Comparison of ENCODE assay signal across 9 mouse cellular contexts in the genomic region with DNA sequence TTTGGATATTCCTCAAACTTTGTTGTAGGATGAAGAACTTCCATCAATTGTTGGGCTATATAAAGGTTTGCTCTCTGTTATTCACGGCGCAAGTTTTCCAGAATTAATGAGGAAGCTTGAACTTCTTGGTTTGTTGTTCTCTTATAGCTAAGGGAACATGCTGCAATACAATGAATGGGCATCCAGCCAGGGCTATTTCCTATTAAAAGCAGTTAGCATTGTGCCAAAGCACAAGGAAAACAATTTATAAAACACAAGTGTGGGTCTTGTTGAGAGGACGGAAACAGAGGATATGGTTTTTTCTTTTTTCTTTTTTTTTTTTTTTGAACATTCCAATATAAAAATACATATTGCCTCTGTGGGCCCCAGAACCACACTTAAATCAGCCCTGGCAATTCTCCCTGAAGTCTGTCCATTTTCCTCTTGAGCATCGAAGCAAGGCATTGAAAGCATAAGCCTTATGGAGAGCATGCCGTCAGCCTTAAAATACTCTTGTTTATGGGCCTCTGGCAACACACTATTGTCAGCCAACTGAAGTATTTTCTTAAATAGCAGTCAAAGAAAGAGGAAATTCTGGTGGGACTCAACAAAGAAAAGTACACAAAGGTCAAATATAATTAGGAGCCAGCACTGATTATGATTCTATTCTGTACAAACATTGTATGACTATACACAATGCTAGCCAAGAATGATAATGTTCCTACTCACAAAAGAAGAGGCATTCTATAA.
DNase-seq lines count a peak whose midpoint lies in the region; ATAC-seq and TF ChIP-seq lines count a peak whose summit lies in the region.
"Had no signal": no experiment of that assay in that cellular context is flagged by ENCODE, and none has a peak within 500 bp of the region (broad histone marks: within the 10 kb centered on the region; RNA-seq: fewer than 3 reads in every experiment).

No protein-coding gene starts in this region.

- no peak overlapping the region for H3K9ac ChIP-seq in kidney, embryonic 15.5 days
- H3K9ac ChIP-seq in lung, postnatal 0 days (replicated peaks; ENCODE audit: low read depth): no peak overlapping the region

- no peaks in the 10 kb centered on the region for H3K9me3 ChIP-seq in kidney, embryonic 15.5 days (replicated peaks)
- no peaks in the 10 kb centered on the region for H3K9me3 ChIP-seq in lung, postnatal 0 days (ENCODE audit: low read length)

- 69% methylated on average over 5 of the region's 5 CpGs for WGBS in kidney, embryonic 15.5 days
- WGBS in lung, postnatal 0 days: 35% methylated on average over 5 of the region's 5 CpGs

- no peaks in the 10 kb centered on the region for H3K36me3 ChIP-seq in kidney, embryonic 15.5 days
- no peaks in the 10 kb centered on the region for H3K36me3 ChIP-seq in lung, postnatal 0 days (ENCODE audit: insufficient read depth, low read length)

- peak; percentile 84 for TF ChIP-seq EP300 in lung, postnatal 0 days (IDR thresholded peaks at IDR 0.05)

- no peaks in the 10 kb centered on the region for H3K27me3 ChIP-seq in kidney, embryonic 15.5 days
- H3K27me3 ChIP-seq in lung, postnatal 0 days (replicated peaks; ENCODE audit: insufficient read depth, low read length): no peaks in the 10 kb centered on the region

- H3K4me3 ChIP-seq in kidney, embryonic 15.5 days (replicated peaks): no peak overlapping the region
- H3K4me3 ChIP-seq in brown adipose tissue, adult 24 weeks (ENCODE audit: insufficient read depth, low read depth, low read length): no peak overlapping the region
- no peak overlapping the region for H3K4me3 ChIP-seq in lung, postnatal 0 days (ENCODE audit: low read depth, low read length)
- H3K4me3 ChIP-seq: left cerebral cortex, adult 2 months had no signal

- H3K4me1 ChIP-seq in kidney, embryonic 15.5 days: no peaks in the 10 kb centered on the region
- H3K4me1 ChIP-seq in brown adipose tissue, adult 24 weeks (ENCODE audit: control insufficient read depth, insufficient read depth, insufficient read length, low read length): peaks cover 7% of the 10 kb centered on the region
- 0 out of 2 replicates have a peak, but pooled peaks cover 2% of the 10 kb centered on the region for H3K4me1 ChIP-seq in lung, postnatal 0 days (ENCODE audit: insufficient read depth, low read depth, low read length)

- H3K27ac ChIP-seq in kidney, embryonic 15.5 days: no peak overlapping the region
- peak overlapping the region; percentile 100 for H3K27ac ChIP-seq in brown adipose tissue, adult 24 weeks (replicated peaks; ENCODE audit: low read depth, low read length)
- peak overlapping the region; percentile 38 for H3K27ac ChIP-seq in lung, postnatal 0 days (ENCODE audit: low read length)
- H3K27ac ChIP-seq: left cerebral cortex, adult 2 months had no signal

- intact Hi-C loops in heart, postnatal 10 days (cut with DNase I): loop anchor here (5.0 kb wide), 1 partner anchor 36 kb away; no protein-coding TSS in a partner anchor

- TF ChIP-seq CTCF in lung, postnatal 0 days (IDR thresholded peaks at IDR 0.05): no peak

- DNase-seq in kidney, adult 18-20 months: peak; percentile 11
- DNase-seq in heart, postnatal 10 days: peak; percentile 76 to 78
- peak; percentile 91 for DNase-seq in lung, postnatal 0 days (ENCODE audit: low spot score)
- no peak for DNase-seq in left cerebral cortex, adult 11 months (ENCODE audit: low spot score)
- DNase-seq in embryo, embryonic 10 days (ENCODE audit: low spot score): no peak
- DNase-seq: cerebellum, adult 18-20 months had no signal

- no peak for ATAC-seq in kidney, embryonic 15.5 days (replicated peaks; ENCODE audit: low FRiP score)
- ATAC-seq in lung, postnatal 0 days: peak; percentile 86

- no peak overlapping the region for H3K4me2 ChIP-seq in kidney, embryonic 15.5 days
- H3K4me2 ChIP-seq in lung, postnatal 0 days (replicated peaks; ENCODE audit: low read depth, low read length): no peak overlapping the region

Comparison
In these comparisons a context has a peak if more than half of its experiments do, and no peak if none do; other contexts are left out.
1. DNase-seq: peak in kidney, adult 18-20 months (single experiment), heart, postnatal 10 days (2 of 2) and lung, postnatal 0 days (single experiment); none in left cerebral cortex, adult 11 months (single experiment) and embryo, embryonic 10 days (single experiment).